Mouse (Mus musculus): ENCODE results near the gene Pear1. TPM values are rescaled to one million over a fixed set of nuclear protein-coding genes. Genes with fewer than 3 reads are reported as not detected.

Pear1 gene
- polyA plus RNA-seq, 1 experiment from 2014 or later, result 32.4 TPM

GRCm38 (mm10) chr3:87745036-87745659 is 79.0 kb downstream of the Pear1 start:
- 20% methylated on average over 18 of the region's 18 CpGs for whole genome bisulfite sequencing

GRCm38 (mm10) chr3:87743927-87744326 is 80.2 kb downstream of the Pear1 start:
- ATAC-seq (ENCODE audit: borderline replicate concordance, extremely low read depth, low FRiP score, low TSS enrichment), result no peak
- Histone ChIP-seq H3K4me3 (no peak overlapping the region), H3K27ac (no peak overlapping the region), H3K9me3 (no peaks in the 10 kb centered on the region), H3K9ac (no peak overlapping the region), H3K4me1 (peaks cover 19% of the 10 kb centered on the region), H3K36me3 (no peaks in the 10 kb centered on the region), H3K4me2 (no peak overlapping the region), H3K27me3 (no peaks in the 10 kb centered on the region)
- 79% methylated on average over 4 of the region's 4 CpGs for WGBS

More at GRCm38 (mm10) chr3:87745036-87745659, 79.0 kb downstream of the Pear1 start:
- ATAC-seq (ENCODE audit: borderline replicate concordance, extremely low read depth, low FRiP score, low TSS enrichment), result peak; percentile 74
- H3K27me3 ChIP-seq, result no peaks in the 10 kb centered on the region
- H3K4me2 ChIP-seq, result peak overlapping the region; percentile 50
- peak overlapping the region; percentile 70 for H3K27ac ChIP-seq
- H3K9me3 ChIP-seq, result no peaks in the 10 kb centered on the region
- H3K9ac ChIP-seq, result no peak overlapping the region; the same call in 1 of the 2 replicates
- no peaks in the 10 kb centered on the region; the same call in 1 of the 2 replicates for H3K36me3 ChIP-seq
- peak overlapping the region; percentile 21; the same call in 1 of the 2 replicates for H3K4me3 ChIP-seq
- H3K4me1 ChIP-seq, result peaks cover 19% of the 10 kb centered on the region

- no peak for ATAC-seq (ENCODE audit: borderline replicate concordance, extremely low read depth, low FRiP score, low TSS enrichment)
- H3K4me1 ChIP-seq, result peaks cover 14% of the 10 kb centered on the region
- WGBS, result 86% methylated on average over 16 of the region's 16 CpGs
Observed at GRCm38 (mm10) chr3:87742735-87743134, 81.4 kb downstream of the Pear1 start.

GRCm38 (mm10) chr3:87742013-87742412 is 82.1 kb downstream of the Pear1 start:
- H3K27ac ChIP-seq, result no peak overlapping the region
- peaks cover 12% of the 10 kb centered on the region for H3K36me3 ChIP-seq
- H3K4me3 ChIP-seq, result no peak overlapping the region
- no peak for ATAC-seq (ENCODE audit: borderline replicate concordance, extremely low read depth, low FRiP score, low TSS enrichment)
- 74% methylated on average over 3 of the region's 3 CpGs for WGBS
- no peaks in the 10 kb centered on the region for H3K9me3 ChIP-seq
- peaks cover 14% of the 10 kb centered on the region for H3K4me1 ChIP-seq
- no peaks in the 10 kb centered on the region for H3K27me3 ChIP-seq
- H3K9ac ChIP-seq, result no peak overlapping the region
- H3K4me2 ChIP-seq, result no peak overlapping the region

More at GRCm38 (mm10) chr3:87742735-87743134, 81.4 kb downstream of the Pear1 start:
- H3K4me3 ChIP-seq, result no peak overlapping the region
- H3K9me3 ChIP-seq, result no peaks in the 10 kb centered on the region
- no peaks in the 10 kb centered on the region for H3K27me3 ChIP-seq
- peaks cover 8% of the 10 kb centered on the region for H3K36me3 ChIP-seq
- H3K27ac ChIP-seq, result no peak overlapping the region
- H3K9ac ChIP-seq, result no peak overlapping the region
- no peak overlapping the region for H3K4me2 ChIP-seq

- no peak for ATAC-seq (ENCODE audit: borderline replicate concordance, extremely low read depth, low FRiP score, low TSS enrichment)
- Histone ChIP-seq H3K9ac (no peak overlapping the region), H3K27ac (no peak overlapping the region), H3K27me3 (no peaks in the 10 kb centered on the region), H3K4me3 (no peak overlapping the region), H3K4me2 (no peak overlapping the region), H3K36me3 (peaks cover 41% of the 10 kb centered on the region), H3K9me3 (no peaks in the 10 kb centered on the region), H3K4me1 (no peaks in the 10 kb centered on the region)
- 77% methylated on average over 5 of the region's 5 CpGs for WGBS
Observed at GRCm38 (mm10) chr3:87738906-87739305, 85.2 kb downstream of the Pear1 start.

GRCm38 (mm10) chr3:87735335-87735734 is 88.8 kb downstream of the Pear1 start:
- Histone ChIP-seq H3K4me2 (no peak overlapping the region), H3K27me3 (no peaks in the 10 kb centered on the region), H3K36me3 (peaks cover 76% of the 10 kb centered on the region), H3K4me1 (no peaks in the 10 kb centered on the region), H3K9me3 (no peaks in the 10 kb centered on the region), H3K9ac (no peak overlapping the region), H3K27ac (no peak overlapping the region), H3K4me3 (no peak overlapping the region)
- WGBS, result 66% methylated on average over 9 of the region's 9 CpGs
- no peak for ATAC-seq (ENCODE audit: borderline replicate concordance, extremely low read depth, low FRiP score, low TSS enrichment)

- WGBS, result 82% methylated on average over 11 of the region's 11 CpGs
- H3K4me3 ChIP-seq, result no peak overlapping the region
- H3K36me3 ChIP-seq, result peaks cover 86% of the 10 kb centered on the region
- no peak overlapping the region for H3K9ac ChIP-seq
- ATAC-seq (ENCODE audit: borderline replicate concordance, extremely low read depth, low FRiP score, low TSS enrichment), result no peak
- H3K27me3 ChIP-seq, result no peaks in the 10 kb centered on the region
- H3K9me3 ChIP-seq, result no peaks in the 10 kb centered on the region
- no peaks in the 10 kb centered on the region for H3K4me1 ChIP-seq
- H3K4me2 ChIP-seq, result no peak overlapping the region
- no peak overlapping the region for H3K27ac ChIP-seq
Observed at GRCm38 (mm10) chr3:87733984-87734761, 89.9 kb downstream of the Pear1 start.

GRCm38 (mm10) chr3:87733098-87733497 is 91.0 kb downstream of the Pear1 start:
- Histone ChIP-seq H3K4me3 (no peak overlapping the region), H3K9ac (no peak overlapping the region), H3K4me1 (no peaks in the 10 kb centered on the region), H3K36me3 (peaks cover 91% of the 10 kb centered on the region), H3K27me3 (no peaks in the 10 kb centered on the region), H3K27ac (no peak overlapping the region), H3K4me2 (no peak overlapping the region), H3K9me3 (no peaks in the 10 kb centered on the region)
- ATAC-seq (ENCODE audit: borderline replicate concordance, extremely low read depth, low FRiP score, low TSS enrichment), result no peak
- WGBS, result 72% methylated on average over 4 of the region's 4 CpGs

- ATAC-seq (ENCODE audit: borderline replicate concordance, extremely low read depth, low FRiP score, low TSS enrichment), result no peak
- no peak overlapping the region for H3K4me2 ChIP-seq
- WGBS, result 76% methylated on average over 6 of the region's 6 CpGs
Observed at GRCm38 (mm10) chr3:87728696-87729095, 95.4 kb downstream of the Pear1 start.

GRCm38 (mm10) chr3:87726191-87726590 is 97.9 kb downstream of the Pear1 start:
- WGBS, result 96% methylated on average over 7 of the region's 7 CpGs

More at GRCm38 (mm10) chr3:87728696-87729095, 95.4 kb downstream of the Pear1 start:
- Histone ChIP-seq H3K36me3 (peaks cover 87% of the 10 kb centered on the region), H3K27me3 (no peaks in the 10 kb centered on the region), H3K4me1 (no peaks in the 10 kb centered on the region), H3K9ac (no peak overlapping the region), H3K4me3 (no peak overlapping the region), H3K27ac (no peak overlapping the region), H3K9me3 (no peaks in the 10 kb centered on the region)

GRCm38 (mm10) chr3:87725396-87726160 is 98.5 kb downstream of the Pear1 start:
- Histone ChIP-seq H3K4me3 (no peak overlapping the region), H3K4me1 (no peaks in the 10 kb centered on the region), H3K9me3 (no peaks in the 10 kb centered on the region), H3K36me3 (peaks cover 71% of the 10 kb centered on the region), H3K9ac (no peak overlapping the region), H3K4me2 (no peak overlapping the region), H3K27me3 (no peaks in the 10 kb centered on the region), H3K27ac (no peak overlapping the region)
- WGBS, result 93% methylated on average over 16 of the region's 16 CpGs
- ATAC-seq (ENCODE audit: borderline replicate concordance, extremely low read depth, low FRiP score, low TSS enrichment), result no peak

More at GRCm38 (mm10) chr3:87726191-87726590, 97.9 kb downstream of the Pear1 start:
- no peaks in the 10 kb centered on the region for H3K27me3 ChIP-seq
- H3K4me2 ChIP-seq, result no peak overlapping the region
- H3K4me1 ChIP-seq, result no peaks in the 10 kb centered on the region
- no peak overlapping the region for H3K4me3 ChIP-seq
- no peak overlapping the region for H3K9ac ChIP-seq
- ATAC-seq (ENCODE audit: borderline replicate concordance, extremely low read depth, low FRiP score, low TSS enrichment), result no peak
- H3K36me3 ChIP-seq, result peaks cover 76% of the 10 kb centered on the region
- no peaks in the 10 kb centered on the region for H3K9me3 ChIP-seq
- H3K27ac ChIP-seq, result no peak overlapping the region

Data from lung, embryonic 15.5 days (tissue).